Mouse (Mus musculus): ENCODE measurements at regions not wholly inside any gene's neighbourhood (a gene's known extent, or its start where the extent isn't known, plus 50 kb on each side); places are given as distances from the start of the nearest gene placed in this dataset.

GRCm38 (mm10) chr2:45256373-45256772 is 139.2 kb upstream of the Zeb2 start:
- TF ChIP-seq SRF (IDR thresholded peaks at IDR 0.05; ENCODE audit: control insufficient read depth, insufficient read length, low read depth) (no peak), TCF12 (IDR thresholded peaks at IDR 0.05; ENCODE audit: insufficient read depth, poor library complexity, severe bottlenecking) (no peak), MYOD1 (IDR thresholded peaks at IDR 0.05; ENCODE audit: control insufficient read depth in 1 of 3, insufficient read length in 2 of 3, low read depth in 2 of 3) (no peak), MAX (IDR thresholded peaks at IDR 0.05; ENCODE audit: low read depth) (no peak), REST (IDR thresholded peaks at IDR 0.05; ENCODE audit: insufficient read depth, insufficient read length) (no peak), E2F4 (IDR thresholded peaks at IDR 0.05; ENCODE audit: insufficient read depth) (no peak), POLR2AphosphoS2 (IDR thresholded peaks at IDR 0.05; ENCODE audit: insufficient read length, low read depth) (no peak), MYOG (IDR thresholded peaks at IDR 0.05; ENCODE audit: control insufficient read depth in 1 of 3, insufficient read depth in 1 of 3, insufficient read length in 2 of 3, low read depth in 2 of 3) (no peak), USF1 (IDR thresholded peaks at IDR 0.05; ENCODE audit: low read depth) (no peak)
- no peak overlapping the region for H3ac ChIP-seq (ENCODE audit: control insufficient read depth, insufficient read length)
- H3K27me3 ChIP-seq (ENCODE audit: control insufficient read depth, insufficient read depth, insufficient read length) = no peaks in the 10 kb centered on the region
- H3K79me2 ChIP-seq (ENCODE audit: control insufficient read depth, insufficient read depth) = no peaks in the 10 kb centered on the region
- no peak overlapping the region for H3K4me2 ChIP-seq (ENCODE audit: low read depth)
- H3K36me3 ChIP-seq (ENCODE audit: control insufficient read depth, insufficient read depth) = no peaks in the 10 kb centered on the region
- no peak overlapping the region for H3K4me3 ChIP-seq

- no peak overlapping the region for H3K4me2 ChIP-seq (ENCODE audit: low read depth)
- H3K36me3 ChIP-seq (ENCODE audit: control insufficient read depth, insufficient read depth) = no peaks in the 10 kb centered on the region
- H3K4me3 ChIP-seq = no peak overlapping the region
- H3K27me3 ChIP-seq (ENCODE audit: control insufficient read depth, insufficient read depth, insufficient read length) = no peaks in the 10 kb centered on the region
- H3ac ChIP-seq (ENCODE audit: control insufficient read depth, insufficient read length) = no peak overlapping the region
- TF ChIP-seq REST (IDR thresholded peaks at IDR 0.05; ENCODE audit: insufficient read depth, insufficient read length) (no peak), CEBPB (IDR thresholded peaks at IDR 0.05; ENCODE audit: insufficient read depth, poor library complexity, severe bottlenecking) (no peak), POLR2A (IDR thresholded peaks at IDR 0.05; ENCODE audit: insufficient read length, low read depth) (no peak), MAX (IDR thresholded peaks at IDR 0.05; ENCODE audit: low read depth) (no peak), SRF (IDR thresholded peaks at IDR 0.05; ENCODE audit: control insufficient read depth, insufficient read length, low read depth) (no peak), MYOG (IDR thresholded peaks at IDR 0.05; ENCODE audit: control insufficient read depth in 1 of 3, insufficient read depth in 1 of 3, insufficient read length in 2 of 3, low read depth in 2 of 3) (no peak), MYOD1 (IDR thresholded peaks at IDR 0.05; ENCODE audit: control insufficient read depth in 1 of 3, insufficient read length in 2 of 3, low read depth in 2 of 3) (no peak), TCF3 (IDR thresholded peaks at IDR 0.05; ENCODE audit: insufficient read length, low read depth) (no peak), E2F4 (IDR thresholded peaks at IDR 0.05; ENCODE audit: insufficient read depth) (no peak), POLR2AphosphoS2 (IDR thresholded peaks at IDR 0.05; ENCODE audit: insufficient read length, low read depth) (no peak), TCF12 (IDR thresholded peaks at IDR 0.05; ENCODE audit: insufficient read depth, poor library complexity, severe bottlenecking) (no peak), USF1 (IDR thresholded peaks at IDR 0.05; ENCODE audit: low read depth) (no peak)
- no peaks in the 10 kb centered on the region for H3K79me2 ChIP-seq (ENCODE audit: control insufficient read depth, insufficient read depth)
These were observed 136.7 kb upstream of the Zeb2 start for GRCm38 (mm10) chr2:45253936-45254335.

- H3K36me3 ChIP-seq (ENCODE audit: control insufficient read depth, insufficient read depth) = no peaks in the 10 kb centered on the region
- no peak overlapping the region for H3ac ChIP-seq (ENCODE audit: control insufficient read depth, insufficient read length)
- no peaks in the 10 kb centered on the region for H3K27me3 ChIP-seq (ENCODE audit: control insufficient read depth, insufficient read depth, insufficient read length)
- H3K4me2 ChIP-seq (ENCODE audit: low read depth) = no peak overlapping the region
- no peak overlapping the region for H3K4me3 ChIP-seq
- TF ChIP-seq POLR2A (IDR thresholded peaks at IDR 0.05; ENCODE audit: insufficient read length, low read depth) (no peak), E2F4 (IDR thresholded peaks at IDR 0.05; ENCODE audit: insufficient read depth) (no peak), MYOD1 (IDR thresholded peaks at IDR 0.05; ENCODE audit: control insufficient read depth in 1 of 3, insufficient read length in 2 of 3, low read depth in 2 of 3) (no peak), POLR2AphosphoS2 (IDR thresholded peaks at IDR 0.05; ENCODE audit: insufficient read length, low read depth) (no peak), USF1 (IDR thresholded peaks at IDR 0.05; ENCODE audit: low read depth) (no peak), CEBPB (IDR thresholded peaks at IDR 0.05; ENCODE audit: insufficient read depth, poor library complexity, severe bottlenecking) (no peak), MYOG (IDR thresholded peaks at IDR 0.05; ENCODE audit: control insufficient read depth in 1 of 3, insufficient read depth in 1 of 3, insufficient read length in 2 of 3, low read depth in 2 of 3) (no peak), MAX (IDR thresholded peaks at IDR 0.05; ENCODE audit: low read depth) (no peak), SRF (IDR thresholded peaks at IDR 0.05; ENCODE audit: control insufficient read depth, insufficient read length, low read depth) (no peak), TCF3 (IDR thresholded peaks at IDR 0.05; ENCODE audit: insufficient read length, low read depth) (no peak), TCF12 (IDR thresholded peaks at IDR 0.05; ENCODE audit: insufficient read depth, poor library complexity, severe bottlenecking) (no peak), REST (IDR thresholded peaks at IDR 0.05; ENCODE audit: insufficient read depth, insufficient read length) (no peak)
- no peaks in the 10 kb centered on the region for H3K79me2 ChIP-seq (ENCODE audit: control insufficient read depth, insufficient read depth)
These were observed 135.1 kb upstream of the Zeb2 start for GRCm38 (mm10) chr2:45252321-45252720.

GRCm38 (mm10) chr2:45249658-45250057 is 132.5 kb upstream of the Zeb2 start:
- no peaks in the 10 kb centered on the region for H3K27me3 ChIP-seq (ENCODE audit: control insufficient read depth, insufficient read depth, insufficient read length)
- TF ChIP-seq MYOD1 (IDR thresholded peaks at IDR 0.05; ENCODE audit: control insufficient read depth in 1 of 3, insufficient read length in 2 of 3, low read depth in 2 of 3) = no peak
- TF ChIP-seq MYOG (IDR thresholded peaks at IDR 0.05; ENCODE audit: control insufficient read depth in 1 of 3, insufficient read depth in 1 of 3, insufficient read length in 2 of 3, low read depth in 2 of 3) = no peak
- no peak for TF ChIP-seq TCF3 (IDR thresholded peaks at IDR 0.05; ENCODE audit: insufficient read length, low read depth)
- no peak for TF ChIP-seq SRF (IDR thresholded peaks at IDR 0.05; ENCODE audit: control insufficient read depth, insufficient read length, low read depth)
- TF ChIP-seq USF1 (IDR thresholded peaks at IDR 0.05; ENCODE audit: low read depth) = no peak
- no peak for TF ChIP-seq POLR2A (IDR thresholded peaks at IDR 0.05; ENCODE audit: insufficient read length, low read depth)
- TF ChIP-seq TCF12 (IDR thresholded peaks at IDR 0.05; ENCODE audit: insufficient read depth, poor library complexity, severe bottlenecking) = no peak
- TF ChIP-seq E2F4 (IDR thresholded peaks at IDR 0.05; ENCODE audit: insufficient read depth) = no peak
- TF ChIP-seq MAX (IDR thresholded peaks at IDR 0.05; ENCODE audit: low read depth) = no peak
- no peak for TF ChIP-seq REST (IDR thresholded peaks at IDR 0.05; ENCODE audit: insufficient read depth, insufficient read length)
- TF ChIP-seq CEBPB (IDR thresholded peaks at IDR 0.05; ENCODE audit: insufficient read depth, poor library complexity, severe bottlenecking) = no peak
- no peak for TF ChIP-seq POLR2AphosphoS2 (IDR thresholded peaks at IDR 0.05; ENCODE audit: insufficient read length, low read depth)
- no peak overlapping the region for H3K4me3 ChIP-seq
- H3K79me2 ChIP-seq (ENCODE audit: control insufficient read depth, insufficient read depth) = no peaks in the 10 kb centered on the region
- no peaks in the 10 kb centered on the region for H3K36me3 ChIP-seq (ENCODE audit: control insufficient read depth, insufficient read depth)
- no peak overlapping the region for H3ac ChIP-seq (ENCODE audit: control insufficient read depth, insufficient read length)
- no peak overlapping the region for H3K4me2 ChIP-seq (ENCODE audit: low read depth)
